Mouse (Mus musculus) heart, adult 8-10 months (tissue): ENCODE results near the gene Zfyve26. TPM values are rescaled to one million over a fixed set of nuclear protein-coding genes. Genes with fewer than 3 reads are reported as not detected.
"Not testable (repeated sequence)": the region's sequence is repeated elsewhere in the genome, so short reads cannot be mapped to it uniquely, and the experiment has no call there.

Source experiments
- DNase-seq: peaks from one replicate; pipeline ENCODE4 v3.0.0; 2022; ENCODE audit warnings: low spot score
- total RNA-seq, 4 experiments: library from RNA; stranded (reverse); gene quantifications; 2 replicates each; pipeline ENCODE4 v1.2.4; 2022

The Zfyve26 gene
- total RNA-seq, 4 experiments from 2014 or later: 13.2 to 17.8 (median 16.8) TPM

DNA sequence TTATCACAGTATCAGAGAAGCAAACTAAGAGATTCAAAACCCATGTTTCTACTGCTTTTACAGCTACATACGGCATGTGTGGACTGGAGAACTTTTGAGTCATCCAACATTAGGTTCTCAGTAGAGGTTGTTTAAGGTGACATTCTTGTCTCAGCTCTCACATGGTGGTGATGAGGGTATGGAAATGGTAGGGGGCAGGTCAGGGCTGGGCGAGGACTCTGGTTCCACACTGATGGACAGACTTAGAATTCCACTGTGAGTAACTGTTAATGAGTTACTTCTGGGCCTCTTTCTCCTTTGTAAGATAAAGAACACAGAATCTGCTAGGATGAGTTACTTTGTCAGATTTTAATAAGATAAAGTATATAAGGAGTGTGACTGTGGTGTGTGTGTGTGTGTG is 36.0 kb downstream of the Zfyve26 start:
- no peak for DNase-seq

DNA sequence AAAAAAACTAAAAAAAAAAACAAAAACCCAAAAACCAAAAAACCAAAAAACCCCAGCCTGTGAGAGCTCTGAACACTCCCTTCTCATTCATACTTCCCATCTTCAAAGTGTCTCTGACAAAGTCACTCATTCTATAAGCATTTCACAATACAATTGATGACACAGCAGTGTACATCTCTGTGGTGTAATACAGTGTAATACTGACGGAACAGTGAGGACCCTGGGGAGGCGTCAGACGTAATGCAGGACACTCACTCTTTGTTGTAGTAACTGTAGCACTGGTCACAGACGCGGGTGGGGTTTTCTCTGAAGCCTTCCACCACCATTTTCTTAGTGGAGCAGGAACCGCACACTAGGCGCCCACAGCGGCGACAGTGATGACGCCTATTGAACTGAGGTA is 41.1 kb downstream of the Zfyve26 start:
- no peak for DNase-seq

GRCm38 (mm10) chr12:79253294-79254053 is 42.6 kb downstream of the Zfyve26 start:
- no peak for DNase-seq

DNA sequence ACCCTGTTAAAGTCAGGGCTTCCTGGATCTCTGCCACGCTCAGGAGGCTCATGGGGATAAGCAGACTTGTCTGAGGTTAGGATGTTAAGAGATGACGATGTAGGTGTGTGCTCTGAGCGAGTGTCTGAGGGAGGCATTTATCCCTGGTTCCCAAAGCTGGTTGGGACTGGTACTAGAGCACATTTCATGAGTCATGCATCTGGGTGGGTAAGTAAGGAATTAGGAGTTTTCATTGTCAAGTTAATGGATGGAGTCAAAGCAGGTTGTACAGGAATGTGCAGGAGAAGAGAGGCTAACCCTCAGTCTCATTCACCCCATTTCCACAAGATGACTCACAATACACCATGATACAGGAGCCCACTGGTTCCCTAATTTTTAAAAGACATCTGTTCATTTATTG is 48.0 kb downstream of the Zfyve26 start:
- no peak for DNase-seq

- no peak for DNase-seq
Observed at GRCm38 (mm10) chr12:79242921-79243320, 53.2 kb downstream of the Zfyve26 start.

GRCm38 (mm10) chr12:79241985-79242384 is 54.1 kb downstream of the Zfyve26 start:
- DNase-seq: no peak

- no peak for DNase-seq
Observed at GRCm38 (mm10) chr12:79235485-79236080, 60.5 kb downstream of the Zfyve26 start.

GRCm38 (mm10) chr12:79217511-79217910 is 78.6 kb downstream of the Zfyve26 start:
- no peak for DNase-seq

GRCm38 (mm10) chr12:79211447-79211846 is 84.7 kb downstream of the Zfyve26 start:
- DNase-seq: no peak

DNA sequence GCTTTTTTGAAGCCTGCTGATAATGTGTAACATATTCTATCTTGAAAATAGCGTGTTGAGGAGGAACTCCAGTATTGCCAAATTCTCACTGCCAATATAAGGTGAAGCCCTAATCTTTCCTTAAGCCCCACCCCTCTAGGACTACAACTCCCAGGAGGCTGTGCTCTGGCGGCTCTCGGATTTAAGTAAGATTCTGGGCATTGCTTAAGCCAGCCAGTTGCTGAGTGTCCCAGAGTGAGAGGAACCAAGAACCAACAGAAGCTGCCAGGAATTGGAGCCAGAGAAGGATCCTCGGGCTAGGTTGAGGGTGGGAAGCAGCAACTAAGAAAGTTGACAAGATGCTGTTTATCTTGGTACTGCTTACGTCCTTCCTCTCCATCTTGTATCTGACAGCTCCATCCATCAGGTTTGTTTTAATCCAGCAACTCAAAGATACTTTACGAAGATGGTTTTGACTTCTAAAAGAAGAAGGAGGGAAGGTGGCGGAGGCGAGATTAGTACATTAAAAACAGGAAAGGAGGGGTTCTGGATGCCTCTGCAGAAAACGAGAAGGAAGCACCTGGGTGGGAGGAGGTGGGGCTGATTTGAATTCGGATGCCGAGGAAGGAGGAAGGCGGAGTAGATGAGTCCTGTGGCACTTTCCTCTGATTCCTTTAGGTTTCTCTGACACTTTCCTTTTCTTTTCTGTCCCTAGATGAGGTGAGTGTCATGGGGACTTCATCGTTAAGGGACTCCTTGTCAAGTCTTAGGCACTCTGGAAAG is 87.2 kb downstream of the Zfyve26 start, which contains the start of gene Rdh12:
TSS of gene Rdh12 (plus strand) at position 212 of the 762 bp plus-strand sequence.
- DNase-seq: peak; percentile 24

DNA sequence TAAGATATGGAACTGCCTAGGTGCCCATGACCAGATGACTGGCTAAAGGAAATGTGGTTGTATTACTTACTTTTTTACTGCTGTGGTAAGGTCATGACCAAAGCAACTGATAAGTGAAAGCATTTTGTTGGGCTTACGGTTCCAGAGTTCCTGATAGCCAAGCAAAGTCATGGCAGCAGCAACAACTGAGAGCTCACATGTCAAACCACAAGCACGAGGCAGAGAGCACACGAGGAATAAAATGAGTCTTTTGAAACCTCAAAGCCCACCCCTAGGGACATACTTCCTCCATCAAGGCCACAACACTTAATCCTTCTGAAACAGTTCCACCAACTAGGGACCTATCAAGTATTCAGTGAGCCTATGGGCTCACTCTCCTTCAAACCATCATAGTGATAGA is 94.2 kb downstream of the Zfyve26 start:
- no peak for DNase-seq

- no peak for DNase-seq
Observed at GRCm38 (mm10) chr12:79197105-79197504, 99.0 kb downstream of the Zfyve26 start.

- DNase-seq: peak; percentile 60
Observed at GRCm38 (mm10) chr12:79193441-79193840, 102.7 kb downstream of the Zfyve26 start.

DNA sequence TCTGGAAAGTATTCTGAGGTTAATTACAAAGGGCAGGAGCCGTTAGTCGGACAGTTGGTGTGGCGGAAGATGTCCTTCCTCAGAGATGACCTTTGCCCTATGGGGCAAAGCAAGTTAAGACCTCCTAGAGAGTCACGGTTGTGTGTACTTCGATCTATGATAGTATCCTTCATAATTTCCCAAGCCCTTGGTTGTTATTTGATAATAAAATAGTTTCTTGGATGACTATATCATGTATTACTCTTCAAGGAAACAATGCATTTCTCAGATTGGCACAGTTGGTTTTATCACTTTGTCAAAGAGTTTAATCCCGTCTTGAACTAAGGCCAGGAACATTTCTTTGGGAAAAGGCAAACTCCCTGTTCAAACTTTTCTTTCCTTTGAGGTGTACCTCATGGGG is 103.9 kb downstream of the Zfyve26 start, which contains the start of gene Rdh11:
TSS of gene Rdh11 (minus strand) at position 101 of the 400 bp plus-strand sequence.
- no peak for DNase-seq

DNA sequence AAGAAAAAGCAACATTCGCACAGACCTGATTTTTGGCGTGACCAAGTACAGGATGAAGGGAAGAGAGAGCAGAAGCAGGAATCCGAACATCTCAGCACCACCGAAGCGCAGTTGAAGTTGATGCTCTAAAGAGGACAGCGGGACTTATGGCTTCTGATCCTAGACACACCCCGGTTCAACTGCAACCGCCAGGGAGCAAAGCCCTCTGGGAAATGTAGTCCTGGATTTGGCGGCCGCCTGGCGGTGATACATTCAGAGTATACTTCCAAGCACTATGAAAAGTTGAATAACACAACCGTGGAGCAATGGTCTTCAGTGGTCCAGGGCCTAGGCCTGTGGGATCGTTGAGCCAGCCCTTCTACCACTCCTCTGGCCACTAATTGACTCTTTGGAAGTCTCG is 104.4 kb downstream of the Zfyve26 start:
- DNase-seq: peak; percentile 65

DNA sequence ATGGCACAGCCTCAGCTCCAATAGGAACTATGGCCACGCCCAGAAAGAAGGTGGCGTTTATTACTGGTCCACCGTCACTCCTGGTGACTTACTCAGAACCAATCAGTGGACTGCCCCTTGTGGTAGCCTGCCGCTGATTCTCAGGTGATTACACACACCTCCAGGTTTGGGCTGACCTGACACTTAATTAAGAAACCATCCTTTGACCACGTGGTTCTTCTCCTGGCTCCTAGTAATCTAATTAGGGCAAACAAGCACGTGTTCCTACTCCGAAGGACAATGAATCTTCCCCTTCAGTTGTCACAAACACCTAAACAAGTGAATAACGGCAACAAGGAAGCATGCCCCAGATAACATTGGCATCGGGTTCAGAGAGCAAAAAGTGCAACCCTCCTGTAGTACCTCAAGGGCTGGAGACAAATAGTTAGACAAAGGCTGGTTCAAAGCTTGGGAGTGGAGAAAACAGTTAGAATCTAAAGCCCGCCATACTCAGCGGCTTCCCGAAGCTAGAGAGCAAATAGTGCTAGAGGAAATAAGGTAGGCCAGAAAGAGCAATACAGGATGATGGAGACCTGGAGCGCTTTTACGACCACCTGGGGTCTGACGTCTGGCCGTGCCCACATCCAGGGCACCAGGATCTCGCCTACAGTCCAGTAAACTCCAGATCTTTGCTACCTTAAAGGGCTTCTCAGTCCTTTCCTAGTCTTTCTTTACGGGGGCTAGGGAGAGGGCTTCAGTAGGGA is 105.0 kb downstream of the Zfyve26 start:
- DNase-seq: no peak

- not testable (repeated sequence) for DNase-seq
Observed at GRCm38 (mm10) chr12:79185160-79185559, 110.9 kb downstream of the Zfyve26 start.
